Mouse (Mus musculus) right cerebral cortex, adult 2 months (tissue): Measurements from ENCODE around the gene Aspscr1.
A peak's percentile ranks its signal among the peaks of the same experiment; 100 is the strongest.
"Not testable (repeated sequence)": the region's sequence is repeated elsewhere in the genome, so short reads cannot be mapped to it uniquely, and the experiment has no call there.

Experiments
- DNase-seq, 2 experiments: peaks; one replicate each; pipeline ENCODE4 v3.0.0; 2021 to 2022; ENCODE audit warnings: low spot score in 2 of 2

Gene Aspscr1

DNA sequence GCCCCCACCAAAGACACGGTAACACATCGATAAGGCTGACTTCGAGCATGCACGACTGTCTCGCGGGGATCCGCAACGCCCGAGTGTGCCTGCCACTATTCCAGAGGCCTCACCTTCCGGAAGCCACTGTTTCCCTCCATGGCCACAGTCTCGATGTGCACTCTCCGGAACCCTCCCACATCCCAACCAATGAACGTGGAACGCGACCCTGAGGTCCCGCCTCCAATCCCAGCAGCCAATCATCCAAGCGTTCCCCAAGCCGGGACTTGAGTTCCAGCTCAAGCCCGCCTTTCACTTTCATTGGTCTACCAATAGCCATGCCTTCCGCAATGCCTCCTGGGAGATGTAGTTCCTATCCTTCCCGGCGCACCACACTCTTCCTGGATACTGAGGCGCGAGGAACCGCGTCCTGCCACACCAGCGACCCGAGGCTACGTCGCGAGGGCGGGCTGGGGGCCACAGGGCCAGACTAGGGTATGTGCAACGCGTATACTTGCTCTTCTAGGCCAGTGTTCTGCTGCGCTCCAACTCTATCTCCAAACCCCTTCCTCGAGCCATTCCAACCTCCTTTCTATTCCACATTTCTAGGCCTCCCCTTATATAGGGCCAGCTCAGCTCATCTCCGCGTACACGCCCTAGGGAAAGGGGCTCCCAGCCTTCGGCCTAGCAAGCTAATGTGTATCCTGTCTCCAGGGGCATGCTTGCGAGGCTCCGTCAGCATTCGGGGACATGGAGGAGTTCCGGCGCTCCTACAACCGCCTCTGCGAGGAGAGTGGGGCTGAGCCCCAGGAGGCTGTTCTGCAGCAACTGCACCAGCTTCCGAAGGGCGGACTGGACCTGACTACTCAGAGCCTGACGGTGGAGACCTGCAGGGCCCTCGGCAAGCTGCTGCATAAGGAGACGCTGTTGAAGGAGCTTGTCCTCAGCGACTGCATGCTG lies 41.1 kb downstream of the Aspscr1 start, which contains the start of the genes Cenpx and Lrrc45:
Gene Cenpx (minus strand): TSS at position 159 of the 939 bp plus-strand sequence.
Gene Lrrc45 (plus strand): TSS at position 346 of the 939 bp plus-strand sequence.
- DNase-seq, result peak; percentile 98 to 99

DNA sequence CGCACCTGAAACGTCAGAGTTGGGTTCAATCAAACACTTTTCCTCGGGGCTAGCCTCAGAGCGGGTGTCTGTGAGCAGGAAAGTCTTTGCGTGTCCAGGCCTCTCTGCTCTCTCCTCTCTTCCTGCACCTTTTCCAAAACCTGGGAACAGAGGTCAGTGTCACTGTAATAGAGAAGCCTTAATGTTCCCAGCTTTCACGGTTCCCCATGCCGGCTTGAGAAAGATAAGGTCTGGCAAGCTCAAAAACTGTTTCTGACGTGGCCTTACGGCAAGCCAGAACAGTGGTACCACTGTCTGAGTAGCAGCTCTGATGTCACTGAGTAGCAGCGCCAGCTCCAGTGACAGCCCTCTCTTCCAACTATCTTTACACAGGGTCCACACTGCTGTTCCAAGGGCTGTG lies 41.8 kb downstream of the Aspscr1 start:
- no peak for DNase-seq

- DNase-seq, result no peak
These were observed 42.4 kb downstream of the Aspscr1 start for GRCm38 (mm10) chr11:120715131-120715530.

- no peak for DNase-seq
These were observed 46.5 kb downstream of the Aspscr1 start for GRCm38 (mm10) chr11:120719242-120719641.

DNA sequence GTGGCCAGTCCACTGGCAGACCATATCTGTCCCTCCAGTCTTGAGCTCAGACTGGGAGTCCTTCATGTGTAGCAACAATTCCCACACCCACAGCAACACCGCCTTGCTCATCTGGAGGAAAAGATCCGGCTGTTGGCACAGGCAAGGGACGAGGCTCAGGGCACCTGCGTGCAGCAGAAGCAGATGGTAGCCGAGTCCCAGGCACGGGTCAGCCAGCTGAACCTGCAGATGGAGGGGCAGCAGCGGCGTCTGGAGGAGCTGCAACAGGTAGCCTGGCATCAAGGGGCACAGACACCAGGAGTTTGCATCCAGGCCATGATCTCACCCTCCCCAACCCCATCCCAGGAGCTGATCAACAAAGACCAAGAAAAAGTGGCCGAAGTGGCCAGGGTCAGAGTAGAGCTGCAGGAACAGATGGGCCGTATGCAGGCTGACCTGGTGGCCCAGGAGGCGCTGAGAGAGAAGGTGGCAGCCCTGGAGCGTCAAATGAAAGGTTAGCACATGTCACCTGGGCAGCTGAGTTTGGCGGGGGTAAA lies 47.1 kb downstream of the Aspscr1 start:
- DNase-seq, result no peak

- peak; percentile 79 to 93 for DNase-seq
These were observed 47.7 kb downstream of the Aspscr1 start for GRCm38 (mm10) chr11:120720450-120720849.

GRCm38 (mm10) chr11:120721124-120722066 lies 48.6 kb downstream of the Aspscr1 start, which contains the start of gene Rac3:
Gene Rac3, plus strand, starts transcription at chr11:120721470.
- DNase-seq, result peak; percentile 46 to 54

DNA sequence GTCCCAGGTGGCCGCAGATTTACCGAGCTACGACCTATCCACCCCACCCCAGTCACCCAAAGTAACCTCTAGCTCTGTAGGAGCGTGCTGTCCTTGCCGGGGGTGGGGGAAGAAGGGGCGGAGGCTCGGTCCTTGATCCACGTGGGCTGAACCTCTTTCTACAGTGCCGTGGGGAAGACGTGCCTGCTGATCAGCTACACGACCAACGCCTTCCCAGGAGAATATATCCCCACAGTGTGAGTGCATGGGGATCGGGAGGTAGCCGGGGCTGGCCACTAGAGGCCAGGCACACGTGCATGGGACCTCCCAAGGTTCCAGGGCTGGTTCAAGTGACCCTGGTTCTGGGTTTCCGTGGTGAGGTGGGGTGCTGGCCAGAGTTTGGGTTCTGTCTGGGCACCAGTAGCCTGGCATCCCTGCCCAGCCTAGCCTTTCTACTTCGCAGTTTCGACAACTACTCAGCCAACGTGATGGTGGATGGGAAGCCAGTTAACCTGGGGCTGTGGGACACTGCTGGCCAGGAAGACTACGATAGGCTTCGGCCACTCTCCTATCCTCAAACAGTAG lies 49.4 kb downstream of the Aspscr1 start:
- no peak for DNase-seq

DNA sequence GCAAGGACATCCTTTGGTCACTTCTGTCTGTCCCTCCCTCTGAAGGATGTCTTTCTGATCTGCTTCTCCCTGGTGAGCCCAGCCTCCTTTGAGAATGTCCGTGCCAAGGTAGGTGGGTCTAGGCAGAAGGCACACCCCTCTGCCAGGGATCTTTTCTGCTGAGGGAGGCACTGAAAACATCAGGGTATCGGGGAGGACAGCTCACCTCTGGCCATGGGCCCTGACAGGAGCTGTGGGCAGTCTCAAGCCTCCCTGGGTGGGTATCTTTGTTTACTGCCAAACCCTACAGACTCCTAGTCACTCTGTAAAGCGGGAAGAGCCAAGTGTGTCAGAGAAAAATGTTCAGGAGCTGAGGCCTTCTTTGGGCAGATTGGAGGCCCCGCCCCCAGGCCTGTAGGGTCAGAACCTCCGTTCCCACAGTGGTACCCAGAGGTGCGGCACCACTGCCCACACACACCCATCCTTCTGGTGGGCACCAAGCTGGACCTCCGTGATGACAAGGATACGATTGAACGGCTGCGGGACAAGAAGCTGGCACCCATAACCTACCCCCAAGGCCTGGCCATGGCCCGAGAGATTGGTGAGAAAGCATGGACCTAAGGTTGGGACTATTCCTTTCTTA lies 50.1 kb downstream of the Aspscr1 start:
- DNase-seq, result no peak

GRCm38 (mm10) chr11:120723509-120723908 lies 50.7 kb downstream of the Aspscr1 start:
- DNase-seq, result no peak

DNA sequence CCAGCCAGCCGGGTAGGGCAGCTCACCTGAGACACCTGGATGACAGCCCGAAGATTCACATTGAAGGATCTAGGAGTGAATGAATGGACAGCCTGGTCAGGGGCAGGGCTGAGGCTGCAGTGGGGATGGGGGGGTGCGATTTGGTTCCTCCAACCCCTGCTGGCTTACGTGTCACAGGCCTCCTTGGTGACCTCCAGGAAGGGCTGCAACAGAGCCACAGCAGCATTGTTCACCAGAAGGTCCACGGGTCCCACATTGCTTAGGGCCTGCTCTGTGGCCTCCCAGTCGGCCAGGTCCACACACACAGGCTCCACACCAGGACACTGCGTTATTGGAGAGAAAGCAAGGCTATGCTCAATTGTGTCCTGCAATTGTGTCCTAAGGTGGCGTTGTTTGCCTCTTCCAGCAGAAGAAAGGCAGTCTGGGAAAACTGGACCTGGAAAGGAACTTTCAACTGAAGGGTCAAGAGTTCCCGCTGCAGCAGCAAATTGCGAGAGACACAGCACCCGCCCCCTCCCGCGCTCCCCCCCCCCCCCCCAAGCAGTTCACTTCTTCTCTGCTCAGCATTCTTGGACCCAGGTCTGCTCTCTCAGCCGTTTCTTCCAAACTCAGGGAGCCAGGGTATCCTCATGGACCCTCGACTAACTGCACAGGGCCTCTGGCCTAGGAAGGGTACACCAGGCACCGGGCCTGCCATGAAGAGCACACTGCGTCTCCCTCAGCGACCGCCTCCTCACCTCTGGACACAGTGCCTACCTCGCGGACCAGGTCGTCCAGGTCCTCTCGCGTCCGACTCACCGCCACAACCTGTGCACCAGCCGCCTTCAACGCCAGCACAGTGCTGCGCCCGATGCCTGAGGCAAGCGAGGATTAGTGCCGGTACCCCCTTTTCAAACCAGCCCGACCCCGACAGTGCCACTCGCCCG lies 53.7 kb downstream of the Aspscr1 start:
- no peak for DNase-seq

DNA sequence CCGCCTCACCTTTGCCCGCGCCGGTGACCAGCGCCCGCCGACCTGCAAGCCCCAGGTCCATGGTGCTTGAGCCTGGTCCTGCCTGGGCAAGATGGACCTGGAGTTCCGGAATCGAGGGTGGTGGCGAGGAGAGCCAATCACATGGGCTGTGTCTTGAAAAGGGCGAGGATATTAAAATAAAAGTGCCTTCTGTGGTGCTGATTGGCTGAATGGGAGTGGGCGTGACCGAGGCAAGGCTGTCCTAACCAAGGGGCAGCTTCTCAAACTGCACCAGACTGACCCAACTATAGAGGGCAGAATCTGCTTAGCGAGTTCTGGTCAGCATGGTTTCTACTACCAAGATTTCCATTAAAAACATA lies 54.4 kb downstream of the Aspscr1 start, which contains the start of gene Dcxr:
Gene Dcxr (minus strand): TSS at position 113 of the 359 bp plus-strand sequence.
- DNase-seq, result peak; percentile 66 to 67

- no peak for DNase-seq
These were observed 54.8 kb downstream of the Aspscr1 start for GRCm38 (mm10) chr11:120727564-120727963.

DNA sequence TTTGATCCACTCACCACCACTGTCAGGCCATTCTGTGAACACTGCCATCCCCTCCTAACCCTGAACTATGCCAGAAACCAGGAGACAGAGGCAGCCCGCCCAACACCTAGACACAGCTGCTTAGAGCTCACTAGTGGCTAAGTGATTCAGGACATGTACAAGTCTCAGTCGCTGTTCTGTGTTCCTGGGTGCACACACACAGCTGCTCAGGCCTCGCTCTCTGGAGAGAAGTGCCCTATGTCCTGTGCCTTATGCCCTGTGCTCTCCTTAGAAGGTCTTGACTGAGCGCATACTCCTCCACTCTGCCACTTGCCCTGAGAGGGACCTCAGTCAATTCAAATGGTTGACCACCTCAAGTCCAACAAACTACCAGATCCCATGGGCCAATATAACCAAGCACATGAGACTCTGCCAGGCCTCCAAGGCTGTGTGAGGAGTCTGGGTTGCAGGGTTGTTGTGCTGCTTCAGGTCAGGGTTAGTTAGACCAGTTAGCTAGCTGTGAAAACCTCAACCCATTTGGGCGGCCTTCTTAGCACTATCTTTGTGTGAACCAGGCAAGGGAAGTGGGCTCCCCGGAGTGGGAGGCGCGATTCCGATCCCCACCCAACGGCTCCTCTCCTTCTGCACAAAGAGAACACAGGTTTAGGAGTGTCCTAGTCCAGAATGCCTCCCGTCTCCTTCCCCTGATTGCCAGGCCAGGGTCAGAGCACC lies 55.9 kb downstream of the Aspscr1 start:
- DNase-seq, result no peak

GRCm38 (mm10) chr11:120729432-120730050 lies 56.8 kb downstream of the Aspscr1 start:
- DNase-seq, result not testable (repeated sequence)

DNA sequence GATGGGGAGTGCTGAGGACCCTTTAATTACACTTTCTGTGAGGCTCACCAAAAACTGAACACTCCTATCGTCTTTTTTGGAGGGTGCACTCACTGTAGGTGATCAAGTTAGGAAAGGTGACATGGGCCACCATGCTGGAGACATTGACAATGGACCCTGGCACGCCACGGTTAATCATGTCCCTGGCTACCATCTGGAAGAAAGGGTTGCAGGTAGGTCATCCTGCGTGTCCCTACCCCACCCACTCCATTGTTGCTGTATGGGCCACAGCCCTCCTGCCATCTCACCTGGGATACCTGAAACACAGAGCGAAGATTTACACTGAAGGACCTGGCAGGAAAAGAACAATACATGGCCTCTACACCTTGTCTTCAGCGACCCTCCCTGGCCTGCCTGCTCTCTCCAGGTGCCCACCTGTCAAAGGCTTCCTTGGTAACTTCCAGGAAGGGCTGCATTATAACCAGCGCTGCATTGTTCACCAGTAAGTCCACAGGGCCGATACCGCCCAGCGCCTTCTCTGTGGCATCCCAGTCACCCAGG lies 57.6 kb downstream of the Aspscr1 start:
- no peak for DNase-seq

GRCm38 (mm10) chr11:120731395-120731794 lies 58.6 kb downstream of the Aspscr1 start:
- DNase-seq, result no peak
